Mouse (Mus musculus) Muller cell, postnatal 12 days (primary cell): Measurements from ENCODE around the gene Sox8.
A peak's percentile ranks its signal among the peaks of the same experiment; 100 is the strongest.

Source experiments
- DNase-seq: peaks from one replicate; pipeline ENCODE4 v3.0.0-alpha.2; 2015; ENCODE audit errors: inconsistent ontology term

The Sox8 gene

DNA sequence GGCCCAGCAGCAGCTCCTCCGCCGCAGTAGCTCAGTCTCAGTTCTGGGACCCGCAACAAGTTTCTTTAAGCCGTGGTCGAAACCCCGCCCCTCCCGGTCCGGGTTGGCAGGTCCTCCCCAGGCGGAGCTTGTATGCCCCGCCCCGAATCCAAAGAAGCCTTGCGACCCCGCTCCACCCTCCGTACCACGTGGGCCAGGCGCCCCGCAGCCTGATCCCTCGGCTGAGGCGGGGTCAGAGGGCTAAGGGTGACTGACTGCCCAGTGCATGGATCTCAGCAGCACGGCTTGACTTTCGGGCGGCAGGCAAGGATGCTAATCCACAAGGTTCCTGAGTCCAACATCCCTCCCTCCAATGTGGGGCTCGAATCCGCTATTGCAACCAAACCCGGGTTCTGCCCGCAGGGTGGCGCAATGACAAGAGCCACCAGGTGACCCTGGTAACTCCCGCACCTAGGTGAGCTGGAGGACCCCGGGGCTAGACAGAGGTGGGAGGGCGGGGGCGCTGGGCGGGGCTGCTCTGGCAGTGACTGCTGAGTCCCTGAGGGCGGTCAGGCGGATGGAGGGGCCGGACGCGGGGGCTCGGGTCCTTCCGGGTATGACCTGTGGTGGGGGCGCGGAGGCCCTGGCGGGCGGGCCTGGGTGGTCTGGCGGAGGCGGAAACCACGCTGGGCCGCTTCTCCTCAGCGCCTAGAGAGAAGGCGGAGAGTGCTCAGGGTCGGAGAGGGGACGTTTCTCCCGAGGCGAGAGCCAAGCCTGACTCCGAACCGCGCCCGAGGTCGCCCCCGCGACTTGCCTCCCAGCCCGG lies at the start of gene Sox8:
Gene Sox8, minus strand, starts transcription at position 39 of the 805 bp plus-strand sequence.
- DNase-seq, result peak; percentile 99

DNA sequence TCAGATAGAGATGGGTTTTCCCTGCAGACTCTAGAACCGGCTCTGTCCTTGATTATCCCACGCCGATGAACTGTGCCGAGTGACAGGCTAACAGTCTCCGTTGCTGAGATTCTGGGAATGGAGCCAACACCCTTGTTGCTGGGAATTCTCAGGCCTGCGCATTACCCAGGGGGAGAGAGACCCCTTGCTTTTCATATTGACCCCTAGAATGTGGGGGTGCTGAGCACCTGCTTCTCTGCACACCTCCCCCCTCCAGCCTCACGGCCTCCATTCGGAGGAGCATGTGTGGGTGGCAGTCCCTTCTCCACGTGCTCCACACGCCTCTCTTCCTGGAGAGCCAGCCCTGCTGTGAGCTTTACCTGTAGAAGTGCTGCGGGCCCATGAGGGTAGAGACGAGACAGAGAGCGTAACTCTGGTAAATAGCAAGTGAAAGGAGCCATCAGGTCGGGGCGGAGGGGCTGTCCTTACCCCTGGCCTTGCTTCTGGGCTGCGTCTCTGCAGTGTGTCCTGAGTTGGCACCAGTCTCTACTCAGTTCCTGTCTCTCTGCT lies 48.1 kb upstream of the Sox8 start:
- DNase-seq, result peak; percentile 62

DNA sequence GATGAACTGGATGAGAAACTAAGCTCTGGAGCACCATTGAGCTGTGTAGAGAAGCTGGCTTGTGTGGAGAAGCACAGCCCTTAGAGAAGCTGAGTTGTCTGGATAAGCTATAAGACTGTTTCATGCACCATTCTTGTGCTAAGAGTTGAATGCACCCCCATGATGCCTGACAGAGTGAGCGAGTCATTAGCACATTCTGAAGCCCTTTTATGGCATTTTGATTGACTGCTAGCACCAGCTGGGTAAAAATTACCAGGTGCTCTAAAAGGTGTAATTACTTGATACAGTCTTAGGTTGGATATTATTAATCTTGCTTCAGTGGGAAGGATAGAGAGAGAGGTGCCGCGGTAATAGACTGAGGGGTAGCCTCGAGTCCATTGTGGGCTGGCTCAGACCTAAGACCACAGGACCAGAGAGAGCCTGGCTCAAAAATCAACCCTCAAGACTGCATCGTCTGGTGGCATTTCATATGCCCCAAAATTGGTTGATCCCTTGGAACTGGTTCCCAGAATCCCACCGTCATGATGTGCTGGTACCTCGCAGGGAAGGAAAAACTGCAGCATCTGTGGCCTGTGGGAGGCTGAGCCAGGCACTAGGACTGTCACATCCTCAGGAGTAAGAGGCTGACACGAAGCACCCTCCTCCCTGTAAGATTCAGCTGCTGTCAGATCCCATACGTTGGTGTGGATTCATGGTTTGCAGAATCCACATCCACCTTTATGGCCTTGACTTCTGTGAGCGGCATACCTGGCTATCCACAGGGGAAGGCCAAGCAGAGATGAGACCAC lies 44.4 kb upstream of the Sox8 start:
- no peak for DNase-seq

DNA sequence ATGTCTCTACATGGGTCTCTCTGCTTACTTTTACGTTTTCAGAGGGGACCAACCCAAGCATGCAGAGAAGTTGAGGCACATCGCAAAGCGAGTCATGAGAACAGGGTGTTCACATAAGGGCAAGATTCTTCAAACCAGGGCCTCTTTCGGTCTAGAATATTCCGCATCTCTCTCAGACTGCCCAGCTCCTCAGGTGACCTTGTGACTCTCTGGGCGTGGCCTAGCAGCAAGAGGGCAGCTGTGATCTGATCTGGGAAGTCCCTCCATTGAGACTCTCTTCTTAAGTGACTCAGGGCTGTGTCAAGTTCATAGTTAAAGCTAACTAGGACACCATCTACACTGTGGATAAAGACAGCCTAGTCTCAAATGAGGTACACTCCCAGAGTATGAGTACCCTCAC lies 42.8 kb upstream of the Sox8 start:
- no peak for DNase-seq

GRCm38 (mm10) chr17:25612537-25612936 lies 42.1 kb upstream of the Sox8 start:
- DNase-seq, result no peak

DNA sequence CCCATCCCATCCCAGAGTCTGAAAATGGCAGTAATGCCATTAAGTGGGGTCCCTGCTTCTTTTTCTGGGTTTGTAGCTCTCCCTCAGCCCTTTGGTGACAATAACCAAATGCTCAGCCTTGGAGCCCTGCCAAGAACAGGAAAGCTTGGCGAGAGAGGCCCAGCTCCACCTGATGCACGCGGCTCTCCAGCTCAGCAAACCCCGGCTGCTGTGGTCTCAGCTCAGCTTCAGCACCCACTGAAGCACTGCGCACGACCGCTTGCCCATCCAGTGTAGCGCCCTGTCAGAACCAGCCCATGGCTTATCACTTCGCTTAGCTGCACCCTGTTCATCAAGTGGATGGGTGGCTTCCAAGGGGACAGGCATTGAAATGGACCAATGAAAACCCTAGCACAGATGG lies 39.7 kb upstream of the Sox8 start:
- DNase-seq, result peak; percentile 23

- peak; percentile 79 for DNase-seq
Observed at GRCm38 (mm10) chr17:25609506-25609828, 39.0 kb upstream of the Sox8 start.

DNA sequence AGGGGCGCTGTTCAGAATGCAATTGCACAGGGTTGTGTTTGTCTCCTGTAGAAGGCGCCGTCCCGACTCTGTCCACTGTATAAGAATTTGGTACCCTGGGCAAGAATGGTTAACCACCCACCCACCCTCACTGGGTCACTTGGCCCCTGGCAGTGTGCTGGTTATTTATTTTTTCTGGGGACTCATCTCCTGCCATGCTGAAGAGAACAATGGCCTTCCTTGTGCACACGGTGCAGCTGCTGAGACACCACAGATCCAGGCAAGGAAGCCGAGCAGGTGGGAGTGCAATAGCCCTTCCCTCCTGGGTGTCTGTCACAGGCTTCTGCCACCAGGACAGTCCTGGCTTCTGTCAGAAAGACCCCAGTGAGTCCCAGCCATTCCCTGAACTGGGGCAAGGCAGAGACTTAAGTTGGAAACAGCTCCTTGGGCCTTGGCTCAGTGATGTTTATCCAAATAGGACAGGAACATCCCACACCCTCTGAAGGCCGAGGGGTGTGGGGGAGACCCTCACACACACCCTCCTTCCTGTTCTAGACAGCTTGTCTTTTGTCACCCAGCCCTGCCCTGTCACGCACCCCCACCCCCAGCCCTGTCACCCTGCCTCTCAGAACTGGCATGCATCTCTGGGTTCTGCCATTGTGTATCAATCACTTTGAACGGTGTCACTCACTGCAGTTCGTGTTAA lies 38.5 kb upstream of the Sox8 start:
- peak; percentile 82 for DNase-seq

DNA sequence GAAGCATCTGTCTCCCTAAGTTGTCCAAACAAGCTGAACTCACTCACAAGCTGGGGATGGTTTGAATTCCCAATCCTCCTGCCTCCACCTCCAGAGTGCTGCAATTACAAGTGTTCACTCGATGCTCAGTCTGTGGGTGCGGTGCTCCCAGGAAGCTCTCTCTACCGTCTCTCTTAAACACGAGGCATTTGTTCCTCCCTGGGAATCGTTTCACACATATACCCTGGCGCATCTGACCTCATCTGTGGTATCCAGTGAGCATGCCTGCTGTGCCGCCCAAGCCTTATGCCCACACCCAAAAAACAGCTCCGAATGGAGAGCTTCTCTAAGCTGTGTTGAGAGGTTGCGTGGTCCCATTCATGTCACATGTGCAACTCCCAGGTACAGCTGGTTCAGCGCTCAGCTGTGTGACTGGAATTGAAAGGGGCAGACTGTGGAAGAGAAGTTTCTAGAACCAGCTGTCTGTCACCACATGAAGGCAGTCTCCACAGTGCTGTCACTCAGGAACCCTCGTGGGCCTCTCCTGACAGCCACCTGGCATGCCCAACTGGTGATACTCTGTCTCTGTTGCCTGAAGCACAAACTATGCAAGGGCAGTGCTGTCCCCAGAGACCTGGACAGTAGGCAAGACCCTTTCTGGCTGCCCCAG lies 37.8 kb upstream of the Sox8 start:
- no peak for DNase-seq

GRCm38 (mm10) chr17:25604234-25604633 lies 33.7 kb upstream of the Sox8 start:
- no peak for DNase-seq

DNA sequence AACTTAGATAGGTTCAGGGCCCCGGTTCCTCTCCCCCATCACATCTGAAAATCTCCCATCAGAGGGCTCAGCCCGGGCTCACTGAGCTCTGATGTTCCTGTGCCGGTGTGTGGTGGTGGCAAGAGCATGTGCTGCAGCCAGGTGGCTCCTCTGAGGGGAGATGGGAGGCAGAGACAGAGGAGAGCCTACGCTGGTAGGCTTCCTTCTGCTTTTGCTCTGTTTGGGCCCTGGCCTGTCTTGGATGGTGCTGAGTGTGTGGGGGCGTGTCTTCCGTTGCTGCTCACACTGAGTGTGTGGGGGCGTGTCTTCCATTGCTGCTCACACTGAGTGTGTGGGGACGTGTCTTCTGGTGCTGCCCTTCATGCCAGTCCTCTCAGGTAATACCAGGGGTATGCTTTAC lies 31.9 kb upstream of the Sox8 start:
- DNase-seq, result no peak

- DNase-seq, result no peak
Observed at GRCm38 (mm10) chr17:25597537-25597936, 27.1 kb upstream of the Sox8 start.

- DNase-seq, result no peak
Observed at GRCm38 (mm10) chr17:25595495-25595894, 25.0 kb upstream of the Sox8 start.

DNA sequence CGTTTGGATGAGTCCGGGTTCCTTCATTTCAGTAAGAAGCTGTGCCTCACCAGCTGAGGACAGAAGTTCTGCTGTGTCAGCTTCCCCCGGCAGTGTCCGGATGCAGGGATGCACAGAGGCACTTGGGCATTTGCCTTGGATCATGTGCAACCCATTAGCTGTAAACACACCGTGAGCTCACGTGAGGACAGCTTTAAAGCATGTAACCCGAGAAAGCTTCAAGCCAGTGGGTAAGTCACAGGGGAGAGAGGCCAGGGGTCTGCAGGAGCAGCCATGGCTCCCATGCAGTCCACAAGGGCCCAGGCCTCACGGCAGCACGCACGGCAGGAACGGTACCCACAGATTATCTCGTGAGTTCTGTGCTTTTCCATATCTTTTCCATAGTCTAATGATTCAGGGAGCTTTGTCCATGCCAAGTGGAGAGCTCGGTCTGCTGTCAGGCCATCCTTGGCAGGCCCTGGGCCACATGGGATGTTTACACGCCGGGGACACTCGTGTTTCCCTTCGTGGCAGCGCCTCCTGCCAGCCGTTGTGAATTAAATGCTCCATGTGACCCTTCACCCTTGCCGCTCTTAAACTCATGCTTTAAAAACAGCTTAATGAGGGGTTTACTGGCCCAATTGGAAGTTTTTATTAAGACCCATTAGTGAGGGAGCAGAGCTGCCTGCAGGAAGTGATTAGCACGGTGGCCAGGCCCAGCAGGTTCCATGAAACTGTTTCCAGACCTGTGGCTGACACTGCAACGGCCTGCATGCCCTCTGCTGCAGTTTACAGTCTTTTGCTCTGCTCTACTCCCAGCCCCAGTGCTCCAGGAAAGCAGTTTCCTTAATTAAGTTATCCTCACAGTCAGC lies 23.1 kb upstream of the Sox8 start:
- DNase-seq, result peak; percentile 45

DNA sequence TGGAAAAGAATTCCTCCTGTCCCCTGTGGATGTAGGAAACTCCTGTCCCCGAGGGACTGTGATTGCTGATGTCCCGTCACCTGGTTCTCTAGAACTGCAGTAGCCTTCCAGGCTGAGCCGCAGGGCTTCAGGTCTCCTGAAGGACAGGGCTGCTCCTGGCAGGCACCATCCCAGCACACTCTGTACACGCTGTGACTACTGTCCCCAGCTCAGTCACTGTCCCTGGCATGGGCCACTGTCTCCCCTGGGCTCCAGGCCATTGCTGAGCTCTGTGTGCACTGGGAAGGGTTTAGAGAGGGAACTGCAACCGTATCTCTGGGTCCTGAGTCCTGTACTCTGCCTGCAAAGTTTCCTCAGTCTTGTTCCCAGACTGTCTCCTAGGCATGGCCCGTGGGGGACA lies 21.9 kb upstream of the Sox8 start:
- DNase-seq, result peak; percentile 32

- no peak for DNase-seq
Observed at GRCm38 (mm10) chr17:25590985-25591384, 20.5 kb upstream of the Sox8 start.

DNA sequence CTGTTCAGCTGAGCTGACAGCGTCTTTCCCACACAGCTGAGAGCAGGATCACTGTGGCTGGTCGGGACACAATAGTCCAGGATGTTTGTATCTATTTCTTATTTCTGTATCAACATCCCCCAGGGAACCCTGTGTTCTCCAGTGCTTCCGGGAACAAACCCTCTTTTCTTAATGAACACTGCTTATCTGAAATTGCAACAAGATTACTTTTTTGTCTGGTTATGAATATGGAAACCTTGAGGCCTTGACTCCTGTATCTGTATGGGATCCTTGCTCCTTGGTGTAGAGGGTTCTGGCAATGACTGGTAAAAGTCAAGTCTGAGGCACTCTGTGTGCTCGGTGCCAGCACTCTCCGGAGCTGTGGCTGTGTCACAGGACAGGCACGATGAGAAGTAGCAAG lies 19.6 kb upstream of the Sox8 start:
- DNase-seq, result no peak

DNA sequence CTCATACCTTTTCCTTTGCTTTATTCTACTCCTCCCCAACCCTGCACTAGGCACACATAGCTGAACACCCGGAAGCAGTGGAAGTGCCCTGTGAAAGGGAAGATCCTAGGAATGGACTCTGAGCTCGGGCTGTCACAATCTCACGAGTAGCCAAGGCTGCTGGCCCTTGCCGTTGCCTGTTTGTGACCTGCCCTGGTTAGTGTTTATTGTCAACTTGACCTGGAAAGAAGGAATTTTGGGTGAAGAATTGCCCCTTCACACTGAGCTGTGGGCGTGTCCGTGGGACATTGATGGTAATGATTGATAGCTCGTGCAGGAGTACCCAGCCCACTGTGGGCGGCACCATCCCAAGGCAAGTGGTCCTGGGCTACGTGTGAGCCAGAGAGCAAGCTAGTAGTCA lies 14.2 kb upstream of the Sox8 start:
- no peak for DNase-seq

DNA sequence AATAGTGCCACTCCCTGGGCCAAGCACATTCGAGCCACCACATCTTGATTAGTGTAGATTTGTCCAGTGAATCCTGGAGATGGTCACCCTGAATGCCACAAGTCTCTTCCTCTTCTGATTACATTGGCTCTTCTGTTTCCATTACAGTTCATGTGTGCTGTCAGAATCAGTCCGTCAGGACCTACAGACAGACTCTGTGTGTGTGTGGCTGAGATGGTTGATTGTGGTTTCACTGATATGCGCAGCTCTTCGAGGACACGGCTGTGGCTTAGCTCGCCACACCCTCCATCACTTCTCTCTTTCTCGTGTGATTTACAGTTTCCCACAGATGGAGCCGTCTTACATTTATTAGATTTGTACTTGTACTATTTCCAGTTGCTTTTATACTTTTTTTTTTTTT lies 13.4 kb upstream of the Sox8 start:
- no peak for DNase-seq

- no peak for DNase-seq
Observed at GRCm38 (mm10) chr17:25583099-25583498, 12.6 kb upstream of the Sox8 start.

GRCm38 (mm10) chr17:25582076-25582475 lies 11.6 kb upstream of the Sox8 start:
- no peak for DNase-seq
